12 mouse cellular contexts compared by ENCODE assay signal in genomic region chr16:95119293-95119692, GRCm38 (mm10).
DNase-seq lines count a peak whose midpoint lies in the region; ATAC-seq lines count a peak whose summit lies in the region.
"Had no signal": no experiment of that assay in that cellular context is flagged by ENCODE, and none has a peak within 500 bp of the region (broad histone marks: within the 10 kb centered on the region; RNA-seq: fewer than 3 reads in every experiment).

No protein-coding gene starts in this region.

- no peak for ATAC-seq in cerebellum, adult (ENCODE audit: insufficient number of reproducible peaks, low FRiP score, low TSS enrichment)
- ATAC-seq in megakaryocyte-erythroid progenitor cell, adult 5-6 weeks (replicated peaks; ENCODE audit: low FRiP score, low TSS enrichment, poor library complexity, severe bottlenecking): no peak

- peak; percentile 16 for DNase-seq in cerebellum, adult 11-12 months
- peak; percentile 23 for DNase-seq in layer of hippocampus, adult 9-11 months
- DNase-seq in layer of hippocampus, postnatal 25 days (ENCODE audit: extremely low spot score in 1 of 2, low spot score in 1 of 2): no peak
- peak; percentile 28 for DNase-seq in cerebellum, adult 9-11 months
- peak; percentile 35 for DNase-seq in mesoderm, embryonic 11.5 days (ENCODE audit: low read depth, low spot score)
- no peak for DNase-seq in kidney, postnatal 25 days
- DNase-seq: adrenal gland, postnatal 25 days; kidney, adult 18-20 months; lung, postnatal 14 days; thymus, adult 18-20 months had no signal

Comparison
In these comparisons a context has a peak if more than half of its experiments do, and no peak if none do; other contexts are left out.
1. DNase-seq: peak in cerebellum, adult 11-12 months (single experiment), layer of hippocampus, adult 9-11 months (single experiment), cerebellum, adult 9-11 months (single experiment) and mesoderm, embryonic 11.5 days (single experiment); none in layer of hippocampus, postnatal 25 days (0 of 2) and kidney, postnatal 25 days (0 of 2).